Mouse (Mus musculus) brain, adult 10 weeks (tissue): Measurements from ENCODE around the gene Npas2. TPM values are rescaled to one million over a fixed set of nuclear protein-coding genes. Genes with fewer than 3 reads are reported as not detected.

Experiments used
- polyA plus RNA-seq: library from polyadenylated mRNA; stranded (reverse); fragments of 350-450 nt; fragmentation: Illumina TruSeq; extraction: RNeasy Lipid Tissue Mini Kit (QIAGEN cat#74804); gene quantifications from one replicate; pipeline ENCODE4 v1.2.3, GENCODE M21; 2015; ENCODE audit warnings: low read depth, low replicate concordance

Gene Npas2
- 21.6 TPM for polyA plus RNA-seq

GRCm38 (mm10) chr1:39192997-39193861, at the start of gene Npas2:
Npas2 (plus strand) TSS chr1:39193731.

GRCm38 (mm10) chr1:39367601-39368266, 174.2 kb downstream of the Npas2 start, which contains the start of gene Rpl31:
Rpl31 (plus strand) TSS chr1:39367842.

Other genes starting within 250 kb of the Npas2 start
- gene Pdcl3, start 208.1 kb upstream of the Npas2 start, polyA plus RNA-seq = 59.3 TPM
- 1,057 TPM for gene Rpl31, start 174.1 kb downstream of the Npas2 start, polyA plus RNA-seq